Mouse (Mus musculus): Measurements from ENCODE around the gene Chaf1a. TPM values are rescaled to one million over a fixed set of nuclear protein-coding genes. Genes with fewer than 3 reads are reported as not detected.

Chaf1a gene
- 1.4 TPM for total RNA-seq (2023)

DNA sequence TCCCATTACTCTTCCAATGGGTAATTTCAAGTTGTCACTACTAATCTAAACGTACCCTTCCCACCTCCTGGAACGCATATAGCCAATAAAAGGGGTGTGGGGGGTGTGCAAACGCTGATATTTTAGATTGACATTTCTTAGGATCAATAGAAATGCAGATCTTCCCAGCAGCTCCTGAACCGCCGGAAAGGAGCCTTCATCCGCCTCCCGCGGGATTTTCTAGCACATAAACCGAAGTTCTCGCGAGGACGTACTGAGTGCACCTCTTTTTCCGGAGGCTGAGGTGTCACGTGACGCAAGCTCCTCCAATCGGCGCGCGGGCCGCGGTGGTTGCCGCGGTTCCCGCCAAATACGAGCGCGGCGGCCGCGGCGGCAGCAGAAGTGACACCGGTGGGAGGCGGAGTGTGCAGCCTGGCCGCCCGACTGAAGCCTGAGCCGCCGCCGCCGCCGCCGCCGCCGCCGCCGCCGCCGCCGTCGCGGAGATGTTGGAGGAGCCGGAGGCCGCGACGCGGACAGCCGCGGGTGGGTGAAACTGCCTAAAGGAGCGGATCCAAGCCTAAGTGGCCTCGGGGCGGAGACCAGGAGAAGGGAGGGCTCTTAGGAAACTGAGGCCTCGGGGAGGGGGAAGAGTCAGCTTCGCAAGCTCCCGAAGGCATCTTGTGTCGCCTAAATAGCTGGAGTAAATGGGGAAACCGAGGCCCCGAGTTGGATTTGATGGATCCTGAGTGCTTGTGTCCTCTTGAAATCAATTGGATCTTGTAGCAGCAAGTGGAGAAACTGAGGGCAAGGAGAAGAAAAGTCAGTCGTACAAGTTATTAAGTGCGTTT is at the start of gene Chaf1a:
Gene Chaf1a (plus strand): TSS at position 410 of the 827 bp plus-strand sequence.

DNA sequence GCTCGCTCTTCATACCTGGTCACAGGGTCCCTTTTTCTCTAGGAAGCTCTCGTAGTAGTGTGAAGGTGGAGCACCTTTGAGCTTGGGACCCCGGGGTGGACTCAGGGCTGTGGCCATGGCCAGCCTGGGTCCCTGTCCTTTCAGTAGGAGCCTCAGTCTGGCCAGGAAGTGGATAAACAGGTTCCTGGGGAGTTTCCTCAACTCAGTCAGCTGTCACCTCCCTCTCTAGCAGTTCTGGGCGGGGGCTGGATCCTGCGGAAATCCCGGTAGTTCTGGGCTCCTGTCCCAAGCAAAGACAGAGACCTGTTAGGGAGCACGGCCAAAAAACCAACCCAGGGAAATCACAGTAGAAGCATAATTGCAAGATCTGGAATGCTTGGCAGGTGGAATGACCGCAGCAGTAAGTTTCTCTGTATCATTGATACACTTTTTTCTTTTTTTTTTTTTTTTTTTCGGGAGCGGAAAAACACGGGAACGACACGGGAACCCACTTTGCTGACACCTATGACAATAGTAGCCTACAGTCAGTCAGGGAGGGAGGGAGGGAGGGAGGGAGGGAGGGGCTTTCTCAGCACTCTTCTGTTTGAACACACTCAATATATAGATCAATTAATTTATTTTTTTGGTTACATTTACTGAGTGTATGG is 34.7 kb upstream of the Chaf1a start, which contains the start of the genes Stap2 and Mpnd:
Gene Stap2 (minus strand): TSS at position 170 of the 647 bp plus-strand sequence.
Gene Mpnd (plus strand): TSS at position 297 of the 647 bp plus-strand sequence.

GRCm38 (mm10) chr17:56036176-56036900 is 3.9 kb upstream of the Chaf1a start, which contains the start of gene Sh3gl1:
TSS of gene Sh3gl1 (minus strand) at chr17:56036635.

GRCm38 (mm10) chr17:56074827-56075208 is 34.6 kb downstream of the Chaf1a start, which contains the start of gene Ubxn6:
TSS of gene Ubxn6 (minus strand) at chr17:56075028.

GRCm38 (mm10) chr17:56078880-56079795 is 38.9 kb downstream of the Chaf1a start, which contains the start of gene Hdgfl2:
TSS of gene Hdgfl2 (plus strand) at chr17:56079634.

DNA sequence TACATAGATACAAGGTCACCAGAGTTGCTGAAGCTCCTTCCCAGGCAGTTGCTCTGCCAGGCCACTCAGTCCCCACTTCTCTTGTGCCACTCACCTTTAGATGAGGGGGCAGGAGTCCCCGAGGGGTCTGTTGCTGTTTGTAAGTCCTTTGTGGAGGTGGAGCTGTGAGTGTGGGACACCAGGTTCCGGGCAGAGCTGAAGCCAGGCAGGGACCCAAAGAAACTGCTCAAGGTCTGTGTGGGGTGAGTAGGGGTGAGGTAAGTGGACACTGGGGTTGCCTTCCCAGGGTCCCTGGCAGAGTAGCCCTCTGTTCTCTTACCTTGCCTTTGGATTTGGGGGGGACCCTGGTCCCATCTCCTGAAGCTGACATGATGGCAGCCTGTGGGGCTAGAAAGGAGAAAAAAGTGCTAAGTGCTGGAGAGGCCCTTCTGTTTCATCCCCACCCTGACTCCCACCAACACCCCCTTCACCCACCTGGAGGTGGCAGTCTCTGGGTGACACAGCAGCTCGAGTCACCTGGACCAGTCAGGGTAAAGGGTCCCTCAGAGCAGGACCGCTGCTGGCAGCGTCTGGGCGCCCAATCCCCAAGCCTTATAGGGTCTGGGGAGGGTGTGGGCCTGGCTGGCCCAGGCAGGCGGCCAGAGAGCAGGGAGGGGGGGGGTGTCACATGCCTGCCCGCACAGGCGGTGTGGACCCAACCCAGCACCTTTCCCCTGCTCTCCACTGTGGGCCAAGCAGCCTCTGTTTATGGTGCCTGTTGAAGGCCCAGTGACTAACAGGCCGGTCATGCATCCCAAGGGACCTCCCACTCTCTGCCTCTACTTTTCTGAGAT is 69.2 kb downstream of the Chaf1a start, which contains the start of gene Plin4:
Gene Plin4 (minus strand): TSS at position 585 of the 833 bp plus-strand sequence.

DNA sequence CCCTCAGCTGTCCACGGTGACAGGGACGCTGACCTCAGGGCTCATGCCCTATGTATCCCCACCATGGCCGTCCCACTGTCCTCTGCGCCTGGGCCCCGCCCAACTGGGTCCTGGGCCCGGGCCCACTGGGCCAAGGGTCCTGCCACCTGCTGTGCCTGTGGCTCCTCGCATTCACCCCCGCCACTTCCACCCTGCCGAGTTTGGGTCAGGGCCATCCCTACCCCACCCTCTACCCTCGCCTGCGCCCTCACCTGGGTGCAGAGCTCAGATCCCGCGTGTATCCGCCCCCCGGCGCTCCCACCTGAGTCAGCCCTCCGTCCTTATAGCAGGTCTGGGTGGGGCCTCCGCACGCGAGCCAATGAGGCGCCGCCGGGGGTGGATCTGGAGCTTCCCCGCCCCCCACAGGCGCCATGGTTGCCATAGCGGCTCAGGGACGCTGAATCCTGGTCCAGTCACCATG is 77.0 kb downstream of the Chaf1a start, which contains the start of gene Plin5:
Gene Plin5 (minus strand): TSS at position 346 of the 460 bp plus-strand sequence.

GRCm38 (mm10) chr17:56121826-56122225 is 81.6 kb downstream of the Chaf1a start, which contains the start of gene Lrg1:
TSS of gene Lrg1 (minus strand) at chr17:56122001.

Other genes with a start within 250 kb of the Chaf1a start
- gene Zfp119a, start 161.5 kb upstream of the Chaf1a start, total RNA-seq (2023), result 16.2 TPM
- 23.3 TPM for gene Zfp959, start 148.3 kb upstream of the Chaf1a start, total RNA-seq (2023)
- 5.2 TPM for gene Zfp119b, start 90.9 kb upstream of the Chaf1a start, total RNA-seq (2023)
- gene Ebi3, start 87.8 kb upstream of the Chaf1a start, total RNA-seq (2023), result 0.50 TPM
- 46.4 TPM for gene Yju2, start 81.3 kb upstream of the Chaf1a start, total RNA-seq (2023)
- gene Shd, start 70.0 kb upstream of the Chaf1a start, total RNA-seq (2023), result 2.5 TPM
- not detected for gene Fsd1, start 53.9 kb upstream of the Chaf1a start, total RNA-seq (2023)
- 0.53 TPM for gene Stap2, start 34.9 kb upstream of the Chaf1a start, total RNA-seq (2023)
- gene Mpnd, start 34.7 kb upstream of the Chaf1a start, total RNA-seq (2023), result 58.2 TPM
- 129 TPM for gene Sh3gl1, start 3.8 kb upstream of the Chaf1a start, total RNA-seq (2023)
- gene Ubxn6, start 34.6 kb downstream of the Chaf1a start, total RNA-seq (2023), result 74.7 TPM
- gene Hdgfl2, start 39.2 kb downstream of the Chaf1a start, total RNA-seq (2023), result 124 TPM
- not detected for gene Plin4, start 69.4 kb downstream of the Chaf1a start, total RNA-seq (2023)
- gene Plin5, start 77.2 kb downstream of the Chaf1a start, total RNA-seq (2023), result not detected
- gene Lrg1, start 81.6 kb downstream of the Chaf1a start, total RNA-seq (2023), result not detected
- 0.24 TPM for gene Sema6b, start 99.9 kb downstream of the Chaf1a start, total RNA-seq (2023)
- 17.3 TPM for gene Tnfaip8l1, start 122.0 kb downstream of the Chaf1a start, total RNA-seq (2023)
- gene Mydgf, start 143.5 kb downstream of the Chaf1a start, total RNA-seq (2023), result 50.6 TPM
- 48.0 TPM for gene Dpp9, start 178.5 kb downstream of the Chaf1a start, total RNA-seq (2023)
- gene Fem1a, start 216.4 kb downstream of the Chaf1a start, total RNA-seq (2023), result 22.6 TPM
- 10.6 TPM for gene Ticam1, start 236.3 kb downstream of the Chaf1a start, total RNA-seq (2023)

All from CD4-positive naive resting alpha-beta T cell, adult 57 days (primary cell).